Mouse (Mus musculus) thymus, adult 18-20 months (tissue): Measurements from ENCODE around the gene Mpp4.
A peak's percentile ranks its signal among the peaks of the same experiment; 100 is the strongest.

Experiments
- DNase-seq, 2 experiments: peaks; one replicate each; pipeline ENCODE4 v3.0.0; 2022; ENCODE audit warnings: mixed read lengths in 2 of 2

Mpp4 gene

DNA sequence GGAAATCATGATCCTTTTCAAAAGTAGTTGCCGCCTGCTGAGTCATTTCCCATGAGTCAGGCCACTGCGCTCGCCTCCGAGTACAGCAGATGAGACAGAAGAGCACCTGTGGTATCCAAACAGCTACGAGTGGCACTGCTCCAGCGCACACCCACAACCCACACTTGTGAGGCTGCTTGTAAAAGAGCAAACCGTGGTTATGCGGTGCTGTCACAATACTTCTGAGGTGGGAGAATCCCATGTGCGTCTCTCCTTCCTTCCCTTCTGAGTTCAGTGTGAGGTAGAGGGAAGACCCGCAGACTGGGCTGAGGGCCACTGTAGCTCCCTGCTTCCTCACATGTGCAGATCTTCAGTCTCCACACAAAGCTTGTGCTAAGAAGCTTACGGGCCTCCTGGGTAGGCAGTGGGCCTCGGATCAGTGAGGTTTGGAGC is at the start of gene Mpp4:
Mpp4 (minus strand) TSS at position 360 of the 432 bp plus-strand sequence.
- peak; percentile 67 to 74 for DNase-seq

DNA sequence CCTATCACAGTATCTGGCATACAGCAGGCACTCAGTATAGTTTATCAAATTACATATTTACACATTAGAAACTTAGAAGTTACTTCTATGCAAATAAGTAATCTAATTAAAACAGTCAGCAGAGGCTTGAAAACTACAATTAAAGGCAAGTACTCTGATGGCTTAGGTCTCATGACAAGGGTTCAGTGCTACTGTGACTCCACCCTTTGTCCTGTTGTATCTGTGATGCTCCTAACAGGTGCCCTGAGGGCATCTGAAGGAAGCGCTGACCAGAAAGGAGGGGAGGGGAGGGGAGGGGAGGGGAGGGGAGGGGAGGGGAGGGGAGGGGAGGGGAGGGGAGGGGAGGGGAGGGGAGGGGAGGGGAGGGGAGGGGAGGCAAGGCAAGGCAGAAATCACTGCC is 49.8 kb upstream of the Mpp4 start:
- DNase-seq: no peak

DNA sequence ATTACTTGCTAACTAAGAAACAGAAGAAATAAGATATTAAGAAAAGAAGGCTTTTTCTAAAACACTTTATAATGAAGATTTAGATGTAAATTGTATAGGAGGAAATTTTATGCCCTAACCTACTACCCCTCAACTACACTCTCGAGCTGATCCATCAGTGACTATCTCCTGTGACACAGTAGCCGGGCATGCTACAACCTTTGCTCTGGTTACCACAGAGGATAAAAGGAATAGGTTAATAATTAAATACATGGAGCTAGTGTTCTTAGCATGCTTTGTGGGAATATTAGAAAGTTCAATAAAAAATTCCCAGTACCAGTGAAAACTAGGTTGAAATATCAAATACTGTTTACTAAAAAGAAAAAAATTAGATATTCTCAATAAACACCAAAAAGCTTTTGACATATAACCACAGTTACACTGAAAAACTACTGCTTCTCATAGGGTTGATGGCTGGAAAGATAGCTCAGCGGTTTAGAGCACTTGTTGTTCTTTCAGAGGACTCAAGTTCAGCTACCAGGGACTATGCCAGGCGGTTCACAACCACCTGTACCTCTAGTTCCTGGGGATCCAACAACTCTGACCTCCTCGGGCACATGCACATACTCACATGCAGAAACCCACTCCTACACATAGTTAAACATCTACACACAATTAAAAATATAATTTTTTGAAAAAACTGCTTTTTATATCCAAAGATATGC is 49.0 kb upstream of the Mpp4 start:
- DNase-seq: no peak

DNA sequence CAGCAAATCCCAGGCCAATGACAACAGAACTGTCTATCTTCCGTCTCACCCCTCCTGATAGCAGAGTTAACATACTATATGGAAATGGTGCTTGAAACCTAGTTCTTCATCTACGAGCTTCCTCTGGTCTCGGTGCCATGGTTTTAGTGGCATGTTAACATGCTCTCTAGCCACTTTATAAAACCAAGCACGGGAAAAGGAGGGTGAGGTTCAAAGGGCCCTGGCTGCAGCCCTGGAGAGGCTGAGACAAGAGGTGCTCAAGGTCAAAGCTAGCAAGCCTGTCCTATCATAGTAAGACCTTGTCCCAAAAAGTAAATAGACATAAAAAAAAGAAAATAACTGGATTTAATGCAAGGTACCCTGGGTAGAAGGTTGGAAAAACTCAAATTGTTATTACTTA is 48.5 kb upstream of the Mpp4 start:
- DNase-seq: no peak

DNA sequence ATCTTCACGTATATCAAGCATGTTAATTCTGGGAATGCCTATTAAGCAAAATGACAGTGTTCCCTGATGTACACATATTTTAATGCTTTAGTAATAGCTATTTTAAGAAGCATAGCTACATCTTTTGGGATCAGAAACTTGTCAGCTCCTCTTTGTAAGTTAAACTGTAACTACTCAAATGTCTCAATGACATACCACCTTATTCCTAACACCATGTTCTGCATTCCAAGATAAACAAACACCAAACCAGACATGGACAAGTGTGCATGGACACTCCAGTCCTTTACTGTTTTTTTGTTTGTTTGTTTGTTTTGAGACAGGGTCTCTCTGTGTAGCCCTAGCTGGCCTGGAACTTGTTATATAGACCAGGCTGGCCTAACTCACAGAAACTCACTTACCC is 45.1 kb upstream of the Mpp4 start:
- DNase-seq: no peak

DNA sequence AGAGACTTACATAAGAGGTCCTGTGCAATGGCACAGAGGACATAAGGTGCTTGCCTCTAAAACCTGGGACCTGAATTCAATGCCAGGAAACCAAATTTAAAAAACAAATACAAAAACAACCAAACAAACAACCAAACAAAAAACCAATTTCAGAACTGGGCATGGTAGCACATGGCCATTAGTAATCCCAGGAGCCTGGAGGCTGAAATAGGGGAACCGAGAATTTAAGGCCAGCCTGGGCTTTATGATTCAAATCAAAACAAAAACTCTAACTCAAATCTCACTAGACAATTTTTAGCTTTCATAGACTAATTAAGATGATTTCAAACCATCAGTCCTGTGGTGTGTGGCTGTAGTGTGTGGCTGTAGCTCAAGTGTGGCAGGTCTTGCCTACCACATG is 41.3 kb upstream of the Mpp4 start:
- no peak for DNase-seq

DNA sequence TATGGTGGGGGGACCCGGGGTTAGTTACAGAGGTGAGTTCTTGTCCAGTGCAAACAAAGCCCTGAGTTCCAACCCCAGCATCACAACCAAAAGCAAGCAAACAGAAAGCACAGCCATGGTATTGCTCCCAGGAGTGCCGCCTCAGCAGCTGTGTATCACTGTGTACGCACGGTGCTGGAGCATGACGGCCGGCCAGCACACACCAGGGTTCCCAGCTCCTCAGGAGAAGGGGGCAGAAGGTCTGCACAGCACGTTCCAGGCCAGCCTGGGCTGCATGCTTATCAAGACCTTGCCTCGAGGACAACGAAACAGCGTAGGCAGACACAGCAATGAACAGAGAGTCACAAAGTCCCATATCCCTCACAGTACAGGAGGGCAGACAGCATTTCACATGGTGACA is 39.2 kb upstream of the Mpp4 start:
- no peak for DNase-seq

DNA sequence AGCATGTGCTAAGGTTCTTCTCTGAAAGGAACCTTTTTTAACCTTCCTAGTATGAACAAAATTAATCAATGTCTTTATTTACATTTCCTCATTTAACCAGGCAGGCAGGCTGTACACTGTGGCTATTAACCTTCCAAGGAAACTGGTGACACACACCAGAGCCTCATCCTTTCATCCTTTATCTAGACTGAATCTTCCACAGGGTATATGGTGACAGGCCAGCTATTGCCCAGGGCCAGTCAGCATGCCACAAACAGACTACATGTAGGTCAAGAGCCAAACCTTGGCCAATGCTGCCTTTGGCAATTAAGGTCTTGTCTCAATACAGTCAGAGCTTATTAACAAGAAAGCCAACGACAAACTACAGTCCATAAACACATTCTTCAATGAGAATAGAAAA is 38.4 kb upstream of the Mpp4 start:
- no peak for DNase-seq

DNA sequence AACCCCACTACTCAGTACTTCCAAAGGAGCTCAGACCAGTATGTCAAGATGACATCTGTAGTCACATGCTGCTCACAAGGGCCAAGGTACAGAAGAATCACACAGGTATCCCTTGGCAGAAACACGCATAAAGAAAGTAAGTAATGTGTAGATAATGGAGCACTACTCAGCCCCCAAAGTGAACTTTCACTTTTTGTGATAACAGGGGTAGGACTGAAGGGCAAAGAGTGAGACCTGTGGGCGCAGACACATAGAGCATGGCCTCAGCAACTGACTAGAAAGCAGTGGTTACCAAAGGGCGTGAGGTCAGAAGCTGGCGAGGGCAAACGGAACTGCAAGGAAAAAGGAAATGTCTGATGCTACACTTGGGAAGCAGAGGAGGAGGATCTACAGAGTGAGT is 37.8 kb upstream of the Mpp4 start:
- no peak for DNase-seq

DNA sequence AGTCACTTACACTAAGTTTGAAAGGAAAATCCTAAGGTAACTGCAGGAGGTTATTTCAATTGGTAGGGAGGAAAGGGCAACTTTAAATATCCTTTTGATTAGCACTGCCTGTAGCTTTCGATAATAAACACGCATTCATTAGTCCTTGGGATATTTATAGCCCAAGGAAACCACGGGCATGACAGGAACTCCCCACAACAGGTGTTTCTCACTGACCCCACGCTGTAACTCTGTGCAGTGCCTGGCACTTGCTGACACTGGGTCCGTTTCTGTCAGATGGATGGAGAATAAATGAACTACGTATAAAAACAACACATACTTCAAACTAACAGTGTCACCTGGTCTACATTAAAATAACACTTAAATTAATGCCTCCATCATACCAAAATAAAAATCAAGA is 31.8 kb upstream of the Mpp4 start:
- no peak for DNase-seq

DNA sequence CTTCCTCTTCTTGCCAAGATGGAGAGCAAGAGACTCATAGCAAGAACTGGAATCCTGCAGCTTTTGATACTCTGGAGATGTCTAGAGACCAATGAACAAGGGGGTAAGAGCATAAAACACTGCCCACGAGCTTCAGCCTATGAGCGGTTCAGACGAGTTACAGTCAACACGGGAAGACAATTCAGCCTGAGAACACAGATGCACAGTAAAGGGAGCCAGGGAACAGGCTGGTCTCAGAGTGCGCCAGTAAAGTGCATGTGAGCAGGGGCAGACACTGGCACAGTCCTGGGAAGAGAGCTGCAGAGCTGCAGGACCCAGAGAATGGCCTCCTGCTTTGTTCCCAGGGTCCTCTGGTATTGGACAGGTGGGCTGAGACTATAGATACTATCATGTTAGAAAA is 24.6 kb upstream of the Mpp4 start:
- DNase-seq: no peak

DNA sequence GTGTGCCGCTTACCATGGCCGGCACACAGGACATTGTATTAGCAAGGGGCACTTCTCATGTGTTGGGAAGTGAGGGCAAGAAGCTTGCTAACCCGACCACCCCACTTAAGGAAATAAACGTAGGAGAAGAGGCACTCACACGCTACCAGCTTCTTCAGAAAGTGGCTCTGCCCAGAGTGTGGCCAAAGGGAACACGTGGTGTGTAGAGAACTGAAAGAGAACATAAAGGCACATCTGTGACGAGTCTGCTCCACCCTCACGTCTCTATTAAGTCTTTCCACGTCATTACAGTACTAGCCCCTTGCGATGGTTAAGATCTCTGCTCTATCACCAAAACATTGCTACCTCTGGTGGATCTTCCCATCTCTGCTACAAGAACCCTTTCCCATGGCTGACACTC is 23.1 kb upstream of the Mpp4 start:
- DNase-seq: no peak

DNA sequence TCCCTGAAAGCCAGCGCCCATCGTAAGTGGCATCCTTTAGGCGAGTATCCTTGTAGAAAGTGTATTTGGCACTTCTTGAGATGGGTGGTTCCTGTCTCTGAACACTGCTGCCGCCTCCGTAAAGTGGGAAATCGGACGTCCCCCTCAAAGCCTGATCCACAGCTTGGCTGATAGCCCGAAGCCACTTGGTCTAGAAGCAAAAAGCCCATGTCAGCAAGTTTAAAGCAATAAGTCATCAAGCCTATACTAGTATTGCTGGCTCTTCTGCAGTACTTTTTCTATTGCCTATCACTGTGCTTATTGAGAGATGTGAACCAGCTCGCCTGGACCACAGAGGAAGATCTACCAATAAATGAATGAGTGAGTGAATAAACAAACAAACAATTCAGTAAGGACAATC is 22.2 kb upstream of the Mpp4 start:
- no peak for DNase-seq

DNA sequence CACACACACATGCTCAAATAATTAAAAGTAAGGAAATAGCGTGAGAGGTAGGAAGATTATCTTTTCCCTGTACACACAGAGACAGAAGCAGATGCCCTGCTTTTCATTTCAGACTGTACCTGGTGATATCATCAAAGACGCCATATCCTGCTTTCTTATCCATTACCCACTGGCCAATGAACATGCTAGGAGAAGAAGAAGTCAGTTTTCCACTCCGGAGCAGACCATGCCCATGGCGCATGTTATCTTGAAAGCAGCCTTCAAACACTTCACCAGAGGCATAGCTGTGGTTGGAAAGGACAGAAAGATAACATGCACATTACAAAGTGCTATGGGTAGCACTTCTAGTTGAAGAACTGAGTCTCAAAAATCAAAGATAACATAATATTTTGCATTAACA is 19.9 kb upstream of the Mpp4 start:
- no peak for DNase-seq

DNA sequence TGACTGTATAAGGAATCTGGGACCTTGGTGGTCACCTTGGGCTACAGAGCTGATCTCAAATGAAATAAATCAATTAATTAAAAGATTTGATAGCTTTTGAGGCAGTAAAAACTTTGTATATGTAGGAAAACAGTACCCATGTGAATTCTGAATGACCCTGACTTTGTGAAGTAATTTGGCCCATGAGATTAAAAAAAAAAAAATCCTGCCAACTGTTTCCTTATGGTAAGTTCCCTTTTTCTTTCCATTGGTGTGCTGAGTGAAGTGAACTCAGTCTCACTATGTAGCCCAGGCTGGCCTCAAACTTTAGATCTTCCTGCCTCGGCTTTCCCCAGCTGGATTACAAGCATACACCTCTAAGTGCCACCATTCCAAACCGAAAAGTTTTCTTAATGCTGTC is 19.2 kb upstream of the Mpp4 start:
- DNase-seq: no peak

DNA sequence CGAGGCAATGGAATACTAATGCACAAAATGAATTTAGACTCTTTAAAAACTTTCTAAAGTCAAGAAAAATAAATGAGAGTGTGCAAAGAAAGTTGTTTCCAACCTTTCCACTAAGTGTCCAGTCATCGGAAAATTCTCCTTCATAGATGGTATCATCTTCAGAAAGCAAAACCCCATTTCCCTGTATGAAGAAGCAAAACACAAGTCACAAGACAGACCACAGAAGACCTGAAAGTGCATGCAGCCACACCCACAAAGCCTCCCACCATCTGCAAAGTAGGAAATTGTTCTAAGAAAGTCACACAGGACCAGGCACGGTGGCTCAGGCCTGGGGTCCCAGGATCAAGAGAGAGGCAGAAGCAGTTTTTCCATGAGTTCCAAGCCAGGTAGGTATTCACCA is 16.8 kb upstream of the Mpp4 start:
- peak in 1 of 2 experiments; percentile 36 for DNase-seq

DNA sequence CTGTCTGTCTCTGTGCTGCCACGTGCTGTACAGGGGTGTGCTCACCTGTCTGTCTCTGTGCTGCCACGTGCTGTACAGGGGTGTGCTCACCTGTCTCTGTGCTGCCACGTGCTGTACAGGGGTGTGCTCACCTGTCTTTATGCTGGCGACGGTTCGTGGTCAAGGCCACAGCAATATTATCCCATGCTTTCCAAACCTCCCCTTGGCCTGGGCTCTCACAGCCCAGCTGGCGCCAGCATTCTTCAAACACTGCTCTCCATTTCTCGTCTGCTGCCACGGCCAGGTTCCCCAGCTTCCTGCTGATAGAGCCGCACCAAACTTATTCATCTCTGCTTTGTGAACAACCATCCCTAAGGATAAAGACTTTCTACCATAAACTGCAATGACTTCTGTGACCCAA is 15.2 kb upstream of the Mpp4 start:
- DNase-seq: no peak

DNA sequence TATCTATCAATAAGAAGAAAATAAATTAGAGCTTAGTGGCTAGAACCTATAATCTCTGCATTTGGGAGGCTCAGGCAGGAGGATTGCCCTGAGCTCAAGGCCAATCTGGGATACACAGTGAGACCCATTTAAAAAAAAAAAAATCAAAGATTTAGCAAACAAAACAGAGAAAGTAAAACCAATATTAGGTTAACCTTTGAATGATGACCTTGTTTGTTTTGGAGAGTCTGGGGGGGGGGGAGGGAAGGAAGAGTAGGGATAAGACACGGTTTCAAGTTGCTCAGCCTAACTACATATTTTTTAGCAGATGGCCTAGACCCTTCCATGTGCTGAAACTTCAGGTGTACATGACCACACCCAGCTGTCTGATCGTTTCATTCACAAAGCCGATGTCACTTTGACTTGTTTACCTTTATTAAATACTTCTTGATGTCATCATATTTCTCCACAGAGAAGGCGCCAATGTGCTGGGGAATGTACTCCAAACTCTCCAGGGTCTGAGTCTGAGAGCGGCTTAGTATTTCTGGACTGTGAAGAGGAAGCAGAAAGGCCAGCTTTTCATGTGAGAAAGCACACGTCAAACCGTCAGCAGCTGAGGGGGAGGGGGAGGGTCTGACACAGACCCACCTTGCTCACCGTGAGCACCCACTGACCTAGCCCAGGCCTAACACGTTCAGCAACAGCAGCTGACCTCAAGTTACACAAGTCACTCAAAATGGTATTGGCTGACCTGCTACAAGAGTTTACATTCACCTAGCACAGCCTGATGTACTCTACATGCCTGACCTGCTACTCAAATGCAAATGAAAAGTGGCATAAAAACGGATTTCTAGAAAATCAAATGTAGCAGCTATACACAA is 11.6 kb upstream of the Mpp4 start:
- DNase-seq: no peak

DNA sequence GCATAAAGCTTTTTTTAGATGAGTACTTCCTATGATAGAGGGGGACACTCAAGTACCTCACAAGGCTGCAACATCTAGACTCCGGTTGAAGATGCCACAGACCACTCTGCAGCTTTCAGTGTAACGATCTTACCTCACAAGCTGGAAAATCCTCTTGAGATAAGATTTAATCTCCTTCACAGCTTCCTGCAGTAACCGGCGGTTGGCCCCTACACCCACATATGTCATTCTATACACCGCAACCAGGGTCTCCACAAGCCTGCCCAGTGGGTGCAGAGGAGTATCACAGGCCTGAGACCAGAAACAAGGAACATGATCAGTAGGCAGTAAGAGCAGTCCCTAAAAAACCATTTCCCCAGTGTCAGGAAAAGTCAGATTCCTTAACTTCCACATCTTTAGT is 9.8 kb upstream of the Mpp4 start:
- DNase-seq: peak; percentile 28 to 56

DNA sequence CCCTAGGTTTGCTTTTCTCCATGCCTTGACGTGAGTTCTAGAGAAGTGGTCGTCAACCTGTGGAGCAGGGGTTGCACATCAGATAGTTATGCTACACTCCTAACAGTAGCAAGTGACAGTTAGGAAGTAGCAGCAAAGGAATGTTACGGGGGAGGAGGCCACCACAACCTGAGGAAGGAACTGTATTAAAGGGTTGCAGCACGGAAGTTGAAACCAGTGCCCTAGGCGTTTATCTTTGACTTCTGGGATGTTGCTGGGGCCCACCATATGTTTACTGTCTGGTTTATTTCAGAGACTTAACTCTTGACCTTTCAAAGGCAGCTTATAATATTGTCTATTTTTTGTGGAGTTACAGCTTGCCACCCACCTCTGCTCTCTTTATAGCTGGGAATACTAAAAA is 8.7 kb upstream of the Mpp4 start:
- DNase-seq: no peak

DNA sequence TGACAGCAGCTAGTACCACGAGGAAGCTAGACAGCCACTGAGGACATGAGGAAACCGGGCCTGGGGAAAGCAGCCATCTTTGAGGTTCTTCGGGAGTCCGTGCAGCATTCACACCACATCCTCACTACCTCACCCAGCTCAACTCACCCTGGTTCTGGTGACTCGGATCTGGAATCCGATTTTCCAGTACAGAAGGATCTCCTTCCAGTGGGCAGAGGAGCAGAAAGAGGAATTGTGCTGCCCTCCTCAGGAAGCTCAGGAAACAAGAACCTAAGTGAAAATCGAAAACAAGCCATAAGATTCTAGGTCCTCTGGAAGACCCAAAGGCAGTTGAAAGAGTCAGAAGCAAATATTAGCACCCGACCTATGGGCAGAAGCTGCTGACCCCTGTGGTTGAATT is 7.1 kb upstream of the Mpp4 start:
- no peak for DNase-seq

DNA sequence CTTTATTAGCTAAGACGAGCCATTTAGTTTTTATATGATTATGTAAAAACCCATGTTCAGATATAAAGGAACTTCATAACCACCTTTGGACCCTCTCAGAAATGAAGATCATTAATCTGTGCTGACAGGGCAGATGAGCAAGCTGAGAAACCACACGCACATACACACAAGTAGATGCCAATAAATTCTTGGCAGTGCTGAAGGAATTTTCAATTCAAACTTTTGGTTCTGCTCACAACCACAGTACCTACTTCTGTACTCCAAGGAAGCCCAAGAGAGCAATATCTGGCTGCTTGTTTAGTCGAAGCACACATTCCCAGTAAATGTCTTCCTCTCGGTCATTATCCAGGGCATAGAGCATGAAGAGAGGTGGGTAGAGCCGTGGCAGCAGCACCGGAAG is 6.4 kb upstream of the Mpp4 start:
- no peak for DNase-seq

DNA sequence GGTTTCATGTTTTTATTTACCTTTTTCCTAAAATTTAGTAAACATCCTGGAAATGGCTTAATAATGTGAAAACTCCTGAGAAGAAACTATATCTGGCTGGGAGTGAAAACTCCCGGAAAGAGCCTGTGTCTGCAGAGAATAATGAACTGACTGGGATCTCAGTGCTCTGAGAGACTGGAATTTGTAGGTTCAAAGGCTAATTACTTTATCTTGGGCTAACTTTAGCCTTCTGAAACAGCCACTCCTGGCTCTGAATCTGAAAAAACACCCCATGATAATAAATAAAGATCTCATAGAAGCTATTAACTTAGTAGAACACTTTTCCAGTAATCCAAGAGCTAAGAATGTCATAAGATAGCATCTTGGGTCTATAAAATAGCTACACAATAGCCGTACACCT is 5.4 kb upstream of the Mpp4 start:
- no peak for DNase-seq

DNA sequence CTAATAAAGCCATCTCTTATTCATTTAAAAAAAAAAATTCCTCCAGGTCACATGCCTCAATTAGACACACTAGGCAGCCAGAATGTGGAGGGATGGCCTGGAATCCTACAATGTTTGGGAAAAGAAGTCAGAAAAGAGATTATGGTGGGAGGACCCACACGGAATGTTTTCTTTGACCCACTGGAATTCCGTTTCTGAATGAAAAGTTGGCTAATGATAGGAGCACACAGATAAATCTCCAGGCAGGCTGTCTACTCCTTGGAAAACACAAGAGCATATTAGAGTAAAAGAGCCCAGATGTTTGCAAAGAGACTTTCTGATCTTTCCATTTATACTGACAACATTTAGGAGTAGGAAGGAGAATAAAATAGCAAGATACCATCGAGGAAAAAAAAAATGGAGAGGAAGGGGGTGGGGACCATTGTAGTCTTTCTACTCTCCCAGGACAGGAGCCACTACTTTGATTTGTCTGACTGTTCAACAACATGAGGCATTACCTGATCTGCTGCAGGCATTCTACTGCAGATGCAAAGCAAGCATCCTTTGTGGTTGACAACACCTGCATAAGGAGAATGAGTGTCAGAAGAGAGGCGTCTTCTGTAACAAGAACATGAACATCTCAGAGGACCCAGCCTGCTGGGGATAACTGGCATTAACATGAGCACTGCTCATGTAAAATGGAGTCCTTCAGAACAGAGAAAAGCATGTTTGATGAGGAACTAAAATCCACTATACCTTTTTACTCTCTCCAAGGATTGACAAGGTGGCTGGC is 4.7 kb upstream of the Mpp4 start:
- peak in 1 of 2 experiments; percentile 34 for DNase-seq
